Mouse (Mus musculus) testis, adult 2 months (tissue): ENCODE measurements around the gene Jak1.

ENCODE experiments used
- CTCF ChIP-seq: fragments of 200-500 bp; IDR thresholded peaks from 2 replicates; pipeline ENCODE4 v1.5.1; 2012; ENCODE audit warnings: low read depth, mild to moderate bottlenecking, inconsistent platforms, low read length, moderate library complexity; ENCODE audit not compliant: control insufficient read depth, insufficient read depth, insufficient replicate concordance
- POLR2A ChIP-seq: fragments of 200-500 bp; IDR thresholded peaks from 2 replicates; pipeline ENCODE4 v1.6.1; 2012; ENCODE audit warnings: low read depth, mild to moderate bottlenecking, inconsistent platforms, low read length, moderate library complexity; ENCODE audit not compliant: control insufficient read depth

- TF ChIP-seq POLR2A = no peak
- TF ChIP-seq CTCF = no peak
Measured at GRCm38 (mm10) chr4:101247355-101247754, 17.7 kb downstream of the Jak1 start.
